Mouse (Mus musculus): ENCODE data around the gene Srgap3. TPM values are rescaled to one million over a fixed set of nuclear protein-coding genes. Genes with fewer than 3 reads are reported as not detected.
"Not testable (repeated sequence)": the region's sequence is repeated elsewhere in the genome, so short reads cannot be mapped to it uniquely, and the experiment has no call there.

Srgap3 gene
- total RNA-seq, 2 experiments from 2014 or later, result 0.88 to 4.0 TPM

DNA sequence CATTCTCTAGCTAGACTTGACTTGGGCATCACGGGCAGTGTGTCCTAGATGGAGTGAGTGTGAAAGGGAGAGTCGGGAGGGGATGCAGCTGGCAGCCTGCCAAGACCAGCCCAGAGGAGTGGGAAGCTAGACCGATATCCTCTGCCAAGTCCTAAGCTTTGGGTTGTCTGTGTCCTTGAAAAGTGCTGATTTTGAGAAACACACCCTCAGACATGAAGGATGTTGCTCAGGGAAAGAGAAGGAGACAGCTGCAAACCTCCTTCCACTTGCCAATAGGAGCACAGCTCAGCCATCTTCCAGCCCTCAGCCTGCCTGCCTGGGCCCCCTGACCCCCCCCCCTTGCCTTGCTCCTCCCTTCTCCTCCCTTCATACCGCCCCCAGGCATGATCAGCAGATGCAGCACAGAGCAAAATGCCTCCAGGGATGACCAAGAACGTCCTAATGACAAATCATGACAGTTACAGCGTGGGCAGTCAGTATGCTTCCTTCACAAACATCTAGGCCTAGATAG is 82.0 kb downstream of the Srgap3 start:
- ATAC-seq (replicated peaks; ENCODE audit: poor library complexity, severe bottlenecking), result no peak

DNA sequence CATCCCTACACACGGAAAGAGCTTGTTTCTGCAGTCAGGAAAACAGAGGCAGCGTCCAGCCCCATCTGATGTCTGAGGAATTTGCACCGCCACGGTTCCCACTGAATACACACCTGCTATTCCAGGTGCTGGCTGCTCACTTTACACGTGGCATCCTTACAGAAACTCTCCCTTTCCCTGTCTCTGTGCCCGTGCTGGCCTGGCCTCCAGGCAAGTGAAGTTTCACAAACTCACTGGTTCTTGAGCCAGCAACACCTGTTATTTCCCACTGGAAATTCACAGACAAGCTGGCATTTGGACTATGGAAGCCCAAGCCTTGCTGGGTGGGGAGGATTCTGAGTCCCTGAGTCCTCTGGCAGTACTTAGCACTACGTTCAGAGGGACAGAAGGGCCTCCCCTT is 84.6 kb downstream of the Srgap3 start:
- ATAC-seq (replicated peaks; ENCODE audit: poor library complexity, severe bottlenecking), result no peak

DNA sequence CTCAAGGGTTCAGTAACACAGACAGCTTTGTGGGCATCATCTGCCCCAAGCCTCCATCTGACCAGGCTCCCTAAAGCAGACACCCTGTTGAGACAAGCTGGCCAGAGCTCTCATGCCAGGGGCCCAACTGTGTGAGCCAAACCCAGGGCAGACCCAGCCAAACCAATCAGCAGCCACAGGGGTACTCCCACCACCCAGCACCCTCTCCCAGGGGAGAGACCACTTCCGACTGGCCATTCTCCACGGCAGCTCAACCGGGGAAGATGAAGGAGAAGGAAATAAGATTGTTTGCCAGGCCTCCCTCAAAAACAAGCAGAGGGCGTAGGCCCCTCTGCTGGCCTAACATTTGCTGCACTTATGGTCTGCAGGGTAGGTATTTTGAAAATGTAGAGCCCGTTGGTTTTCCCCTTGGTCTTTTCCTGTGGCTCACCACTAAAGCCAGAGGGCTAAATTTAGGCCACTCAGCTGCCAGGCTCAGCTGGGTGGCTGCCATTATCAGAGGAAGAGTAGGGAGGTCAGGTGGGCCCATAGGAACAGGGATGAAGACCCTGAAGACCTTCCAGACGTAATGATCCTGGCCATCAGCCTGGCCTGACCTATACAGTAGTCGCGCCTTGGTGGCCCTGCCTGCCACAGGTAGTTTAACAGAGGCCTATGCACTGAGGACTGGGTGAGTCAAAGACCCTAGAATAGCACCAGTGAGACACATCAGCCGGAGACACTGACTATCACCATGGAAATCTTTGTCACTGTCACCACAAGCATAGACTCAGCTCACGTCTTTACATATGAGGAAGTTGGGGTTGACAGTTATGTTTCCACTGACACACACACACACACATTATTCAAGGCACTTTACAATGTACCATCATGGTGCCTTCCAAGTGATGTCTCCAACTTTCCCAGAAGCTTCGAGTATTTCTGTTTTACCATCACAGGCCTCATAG is 85.4 kb downstream of the Srgap3 start:
- ATAC-seq (replicated peaks; ENCODE audit: poor library complexity, severe bottlenecking), result peak; percentile 91

DNA sequence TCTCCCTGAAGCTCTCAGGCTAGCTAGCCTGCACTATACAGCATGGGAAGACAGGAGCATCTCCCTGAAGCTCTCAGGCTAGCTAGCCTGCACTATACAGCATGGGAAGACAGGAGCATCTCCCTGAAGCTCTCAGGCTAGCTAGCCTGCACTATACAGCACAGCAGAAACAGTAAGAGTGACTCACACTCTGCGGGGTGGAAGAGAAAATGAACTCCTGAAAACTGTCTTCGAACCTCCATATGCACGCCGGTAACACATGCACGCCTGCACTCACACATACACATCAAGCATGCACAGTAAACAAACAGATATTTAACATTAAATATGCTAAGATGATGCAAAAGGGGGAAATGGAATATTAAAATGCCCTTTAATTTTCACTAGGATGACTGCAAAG is 86.8 kb downstream of the Srgap3 start:
- ATAC-seq (replicated peaks; ENCODE audit: poor library complexity, severe bottlenecking), result not testable (repeated sequence)

DNA sequence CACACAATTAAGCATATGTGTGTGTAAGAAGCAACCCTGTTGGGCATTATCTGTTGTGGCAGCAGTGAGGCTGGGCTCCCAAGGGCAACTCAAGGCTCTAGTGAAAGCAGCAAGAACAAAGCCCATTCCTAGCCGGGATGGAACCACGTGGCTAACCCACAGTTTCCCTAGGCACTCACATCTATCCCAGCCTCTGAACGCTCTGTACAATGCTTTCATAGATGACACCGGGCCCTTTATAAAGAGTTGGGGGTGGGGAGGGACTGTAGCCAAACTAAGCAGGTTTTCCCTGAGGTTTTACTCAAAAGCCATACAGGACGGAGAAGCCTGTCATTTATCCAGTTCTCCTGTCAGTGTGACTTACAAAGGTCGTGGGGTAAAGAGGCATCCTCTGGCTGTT is 90.0 kb downstream of the Srgap3 start:
- ATAC-seq (replicated peaks; ENCODE audit: poor library complexity, severe bottlenecking), result no peak

DNA sequence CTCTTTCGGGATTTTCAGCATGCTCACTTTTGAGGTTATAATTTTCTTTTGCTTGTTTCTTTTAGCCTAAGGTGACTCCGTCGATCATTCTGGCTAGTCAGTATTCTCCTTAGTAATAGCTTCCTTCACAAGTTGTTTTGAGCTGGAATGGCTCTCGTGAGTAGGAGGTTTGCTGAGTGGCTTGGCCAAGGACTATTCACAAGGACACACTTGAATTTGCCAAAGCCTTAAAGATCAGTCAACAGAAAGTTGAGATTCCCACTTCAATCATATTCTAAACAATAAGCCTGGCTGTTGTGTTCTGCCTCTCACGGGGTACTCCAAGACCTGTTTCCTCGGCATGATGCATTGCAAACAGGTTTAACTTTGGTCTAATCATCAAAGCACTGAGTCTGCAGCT is 91.9 kb downstream of the Srgap3 start:
- no peak for ATAC-seq (replicated peaks; ENCODE audit: poor library complexity, severe bottlenecking)

DNA sequence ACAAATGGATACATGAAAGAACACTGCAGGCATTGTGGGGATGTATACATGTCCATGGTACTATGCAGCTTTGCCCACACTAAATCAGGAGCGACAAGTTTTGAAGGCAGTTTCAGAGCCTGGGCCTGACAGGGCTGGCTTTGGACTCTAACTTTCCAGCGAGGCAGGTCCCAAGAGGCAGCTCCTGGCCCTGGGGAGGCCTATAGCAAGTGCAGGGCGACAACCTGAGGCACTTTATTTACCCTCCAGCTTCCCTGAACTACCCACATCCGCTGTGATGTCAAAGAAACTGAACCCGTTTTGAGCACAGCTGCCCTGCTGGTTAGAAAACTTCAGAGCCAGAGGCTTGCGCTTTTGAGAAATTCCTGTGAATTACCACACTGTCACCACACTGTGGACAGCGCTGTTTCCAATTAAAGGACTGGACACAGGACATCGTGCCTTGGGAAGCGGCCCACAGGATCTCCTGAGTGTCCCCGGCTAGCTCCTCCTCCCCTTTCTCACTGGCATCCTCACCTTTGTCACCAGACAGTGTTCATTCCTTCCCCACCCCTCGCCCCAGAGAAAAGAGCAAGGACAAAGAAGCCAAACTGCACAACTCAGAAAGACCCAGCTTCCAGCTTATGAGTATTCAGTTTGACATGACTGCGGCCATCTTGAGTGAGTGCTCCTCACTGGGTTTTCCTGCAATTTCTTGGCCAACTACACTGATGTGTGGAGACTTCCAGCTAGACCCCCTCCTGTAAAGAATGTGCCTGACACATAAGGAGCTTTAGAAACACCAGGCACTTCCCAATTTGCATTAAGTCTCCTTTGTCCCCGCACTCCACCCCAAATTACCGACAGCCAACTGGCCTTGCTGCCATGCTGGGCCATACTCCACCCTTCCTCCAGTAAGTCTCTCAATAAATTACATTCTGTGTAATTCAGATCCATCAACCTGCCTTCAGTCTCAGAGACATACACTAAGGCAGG is 94.5 kb downstream of the Srgap3 start:
- peak; percentile 14; the same call in 1 of the 2 replicates for ATAC-seq (replicated peaks; ENCODE audit: poor library complexity, severe bottlenecking)

DNA sequence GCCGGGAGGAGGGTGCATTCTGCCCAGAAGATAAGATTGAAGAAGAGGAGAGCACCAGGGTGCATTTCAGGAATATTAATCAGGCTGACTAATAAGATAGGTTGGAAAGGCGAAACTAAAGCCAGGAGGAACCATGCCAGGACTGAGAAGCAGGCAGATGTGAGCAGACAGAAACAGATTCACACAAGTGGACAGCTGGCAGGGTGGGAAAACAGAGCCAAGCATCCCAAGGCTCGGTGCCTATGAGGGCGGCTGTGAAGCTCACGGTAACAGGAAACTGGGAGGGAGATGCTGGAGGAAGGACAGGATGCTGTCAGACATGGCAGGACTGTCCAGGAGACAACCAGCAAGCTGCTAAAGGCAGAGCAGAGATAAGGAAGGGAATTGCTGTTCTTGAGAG is 96.3 kb downstream of the Srgap3 start:
- no peak for ATAC-seq (replicated peaks; ENCODE audit: poor library complexity, severe bottlenecking)

DNA sequence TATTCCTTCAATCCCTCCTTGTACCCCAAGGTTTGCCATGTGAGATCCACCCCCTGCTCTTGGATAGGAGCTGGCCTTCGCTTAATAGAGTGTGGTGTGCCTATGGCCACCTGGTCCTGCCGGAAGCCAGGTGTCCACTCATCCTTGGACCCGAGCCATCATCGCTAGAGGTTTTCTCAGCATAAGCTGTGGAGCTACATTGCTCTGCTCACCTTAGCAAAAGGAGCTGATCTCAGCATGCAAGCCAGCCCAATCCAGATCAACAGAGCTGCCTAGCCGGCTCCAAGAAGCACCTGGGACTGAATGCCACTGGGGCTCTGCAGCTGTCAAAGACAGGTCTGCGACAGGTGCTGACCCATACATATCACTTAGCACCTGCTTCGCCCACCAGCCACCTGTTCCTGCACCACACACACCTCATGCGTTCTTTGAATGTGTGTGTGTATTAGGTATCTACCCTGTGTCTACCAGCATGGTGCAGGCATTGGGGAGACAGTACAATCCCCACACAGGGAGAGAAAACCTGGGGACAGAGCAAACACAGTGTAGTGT is 98.4 kb downstream of the Srgap3 start:
- ATAC-seq (replicated peaks; ENCODE audit: poor library complexity, severe bottlenecking), result no peak

DNA sequence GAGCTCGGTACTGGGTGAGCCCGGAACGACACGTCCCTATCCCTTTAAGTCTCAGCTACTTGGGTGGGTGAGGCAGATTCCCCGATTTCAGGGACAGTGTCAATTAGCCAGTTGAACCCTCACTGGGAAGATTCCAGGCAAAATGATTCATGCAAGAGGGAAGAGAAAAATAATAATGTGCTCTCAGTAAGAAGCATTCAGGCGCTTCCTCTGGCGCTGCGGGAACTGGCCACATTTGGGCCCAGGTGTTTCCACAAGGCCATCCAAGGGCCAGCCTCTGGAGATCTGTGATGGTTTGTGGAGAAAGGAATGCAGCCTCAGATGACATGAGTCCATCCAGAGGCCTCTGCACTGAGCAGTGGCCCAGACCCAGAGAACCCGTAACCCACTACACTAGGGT is 100.2 kb downstream of the Srgap3 start:
- ATAC-seq (replicated peaks; ENCODE audit: poor library complexity, severe bottlenecking), result no peak

DNA sequence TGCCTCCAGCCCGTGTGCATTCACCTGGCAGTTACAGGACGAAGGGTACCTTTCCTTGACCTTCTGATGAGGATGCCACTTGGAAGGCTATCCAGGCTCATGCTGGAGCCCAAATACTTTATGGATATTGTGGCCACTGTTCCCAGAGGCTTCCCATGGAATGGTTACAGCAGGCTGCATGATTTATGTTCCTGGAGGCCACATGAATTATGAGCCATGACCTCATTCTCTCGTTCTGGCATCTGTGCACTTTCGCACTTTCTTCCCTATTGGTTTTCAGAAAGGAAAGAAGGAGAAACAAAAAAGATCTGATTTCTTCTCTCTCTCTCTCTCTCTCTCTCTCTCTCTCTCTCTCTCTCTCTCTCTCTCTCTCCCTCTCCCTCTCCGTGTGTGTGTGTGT is 104.6 kb downstream of the Srgap3 start:
- no peak for ATAC-seq (replicated peaks; ENCODE audit: poor library complexity, severe bottlenecking)

DNA sequence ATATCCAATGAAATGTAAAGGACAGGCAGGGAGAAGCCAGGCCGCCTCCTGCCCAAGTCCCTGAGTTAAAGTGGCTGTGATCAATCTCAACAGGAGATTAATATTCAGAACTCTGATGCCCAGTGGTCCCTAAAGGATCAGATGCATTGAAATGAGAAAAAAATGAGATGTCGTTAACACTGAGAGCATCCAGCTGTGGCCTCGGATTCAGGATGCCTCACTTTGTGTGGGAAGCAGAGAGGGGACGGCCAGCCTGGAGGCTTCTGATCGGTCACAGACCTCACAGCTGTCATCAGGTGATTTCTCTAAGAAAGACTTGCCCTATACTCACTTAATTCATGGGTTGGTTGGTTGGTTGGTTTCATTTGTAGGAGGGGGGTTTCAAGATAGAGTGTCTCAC is 106.7 kb downstream of the Srgap3 start:
- no peak for ATAC-seq (replicated peaks; ENCODE audit: poor library complexity, severe bottlenecking)

DNA sequence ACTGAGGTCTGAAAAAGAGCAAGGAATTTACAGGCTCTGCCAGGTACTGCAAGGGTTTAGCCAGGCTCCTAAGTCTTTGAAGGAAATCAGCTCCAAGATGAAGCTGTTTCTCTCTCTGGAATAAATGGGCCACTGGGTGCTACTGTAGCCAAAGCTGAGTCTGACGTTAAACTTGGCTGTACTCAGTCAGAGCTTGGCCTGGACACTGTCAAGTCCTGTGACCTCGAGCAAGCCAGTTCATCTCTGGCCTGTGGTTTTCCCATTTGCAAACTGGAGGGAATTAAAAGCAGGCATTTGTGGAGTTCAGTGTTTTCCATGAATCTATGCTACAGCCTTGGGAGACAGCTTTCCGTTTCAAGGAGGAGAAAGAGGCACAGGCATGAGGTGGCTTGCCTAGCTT is 107.7 kb downstream of the Srgap3 start:
- no peak for ATAC-seq (replicated peaks; ENCODE audit: poor library complexity, severe bottlenecking)

DNA sequence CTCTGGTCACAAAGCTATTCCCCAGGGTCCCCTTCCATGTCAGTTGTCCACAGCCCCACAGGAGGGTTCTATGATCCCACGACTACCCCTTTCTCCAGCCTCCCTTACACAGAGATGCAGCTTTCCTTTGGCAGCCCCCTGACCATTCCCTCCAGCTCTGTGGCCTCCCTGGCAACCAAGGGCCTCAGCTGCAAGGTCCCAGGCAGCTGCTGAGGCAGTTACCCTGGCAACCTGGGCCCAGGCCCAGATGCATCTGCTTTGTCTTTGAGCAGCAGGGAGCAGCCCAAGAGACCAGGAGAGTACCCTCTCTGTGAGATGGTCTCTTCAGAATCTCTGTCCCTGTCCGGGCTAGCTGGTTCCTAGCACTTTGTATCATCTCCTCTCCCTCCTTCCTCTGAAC is 108.2 kb downstream of the Srgap3 start:
- ATAC-seq (replicated peaks; ENCODE audit: poor library complexity, severe bottlenecking), result no peak

DNA sequence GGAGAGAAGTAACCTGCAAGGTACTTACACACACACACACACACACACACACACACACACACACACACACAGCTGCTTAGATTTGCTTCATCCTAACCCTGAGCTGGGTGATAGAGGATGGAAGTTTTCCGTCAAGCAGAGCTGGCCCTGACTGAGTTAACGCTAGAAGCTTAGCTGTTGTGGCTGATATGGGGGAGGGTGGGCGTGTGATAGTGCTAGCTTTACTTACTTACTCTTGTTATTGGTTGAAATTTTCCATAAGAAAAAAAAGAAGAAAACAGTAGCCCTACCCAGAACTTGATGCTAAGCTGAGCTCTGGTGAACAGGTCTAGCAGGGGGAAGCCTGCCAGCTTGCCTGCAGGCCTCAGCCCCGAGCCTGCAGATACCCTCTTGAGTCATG is 110.4 kb downstream of the Srgap3 start:
- ATAC-seq (replicated peaks; ENCODE audit: poor library complexity, severe bottlenecking), result no peak

DNA sequence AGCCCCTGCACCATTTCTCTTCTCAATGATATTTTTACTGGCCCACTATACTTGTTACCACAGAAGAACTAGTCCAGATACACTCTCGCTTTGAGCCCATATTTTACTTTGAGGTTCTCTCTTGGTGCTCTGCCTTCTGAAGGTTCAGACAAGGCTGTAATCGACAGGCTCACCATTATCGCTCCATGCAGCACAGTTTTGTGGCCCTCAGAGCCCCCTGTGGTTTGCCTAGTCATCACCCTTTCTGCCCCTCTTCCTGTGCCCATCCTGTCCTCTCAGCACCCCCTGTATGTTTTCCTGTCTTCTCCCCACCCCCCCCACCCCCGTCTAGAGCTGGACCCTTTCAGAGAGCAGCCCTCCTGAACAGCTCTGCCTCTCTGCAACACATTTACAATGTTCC is 111.7 kb downstream of the Srgap3 start:
- no peak for ATAC-seq (replicated peaks; ENCODE audit: poor library complexity, severe bottlenecking)

DNA sequence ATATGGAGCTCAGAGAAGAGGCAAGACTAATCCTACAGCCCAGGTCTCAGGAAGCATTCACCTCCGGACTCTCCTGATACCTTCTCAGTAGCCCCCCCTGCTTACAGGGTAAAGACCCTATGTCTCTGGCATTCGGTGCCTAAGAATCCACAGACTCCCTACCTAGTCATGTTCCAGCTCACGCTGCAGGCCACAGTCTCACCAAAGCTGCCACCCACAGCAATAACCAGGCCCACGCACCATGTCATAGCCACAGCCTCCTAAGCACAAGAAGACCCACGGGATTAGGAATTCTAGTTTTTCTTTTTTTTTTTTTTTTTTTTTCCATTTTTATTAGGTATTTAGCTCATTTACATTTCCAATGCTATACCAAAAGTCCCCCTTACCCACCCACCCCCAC is 112.6 kb downstream of the Srgap3 start:
- no peak for ATAC-seq (replicated peaks; ENCODE audit: poor library complexity, severe bottlenecking)

DNA sequence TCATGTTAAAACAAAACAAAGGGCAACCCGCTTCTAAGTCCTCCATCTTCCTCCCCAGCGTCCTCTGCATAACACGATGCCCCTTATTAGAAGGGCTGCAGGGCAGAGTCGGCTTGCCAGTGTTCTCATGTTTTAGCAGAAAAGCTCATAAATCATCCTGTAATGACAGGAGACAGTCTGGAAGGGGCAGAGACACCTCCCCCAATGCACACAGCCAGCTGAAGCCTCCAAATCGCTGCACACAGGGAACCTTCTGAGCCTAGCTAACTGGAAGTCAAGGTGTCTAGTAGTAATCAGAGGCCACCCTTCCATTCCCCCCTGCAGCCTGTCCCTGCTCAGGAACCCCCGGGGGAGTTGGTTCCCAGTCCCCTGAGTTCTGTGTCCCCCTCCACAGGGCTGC is 113.3 kb downstream of the Srgap3 start:
- ATAC-seq (replicated peaks; ENCODE audit: poor library complexity, severe bottlenecking), result no peak

DNA sequence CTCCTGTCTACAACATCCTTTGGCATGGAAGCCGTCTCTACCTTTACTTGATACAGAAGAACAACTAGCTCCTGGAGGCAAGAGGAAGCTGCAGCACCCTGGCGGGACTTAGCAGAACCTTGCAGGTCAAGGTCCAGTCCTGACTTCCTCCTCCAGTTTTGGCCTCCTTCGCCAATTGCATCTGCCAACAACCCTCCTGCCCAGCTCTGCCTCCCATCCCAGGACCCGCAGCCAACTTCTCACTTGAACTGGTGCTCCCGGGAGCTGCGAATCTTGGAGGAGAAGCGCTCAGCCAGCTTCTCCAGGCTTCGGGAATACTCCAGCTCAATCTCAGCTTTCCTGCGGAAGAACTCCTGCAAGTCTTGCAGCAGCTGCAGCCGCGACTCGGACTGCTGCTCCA is 117.9 kb downstream of the Srgap3 start:
- no peak for ATAC-seq (replicated peaks; ENCODE audit: poor library complexity, severe bottlenecking)

DNA sequence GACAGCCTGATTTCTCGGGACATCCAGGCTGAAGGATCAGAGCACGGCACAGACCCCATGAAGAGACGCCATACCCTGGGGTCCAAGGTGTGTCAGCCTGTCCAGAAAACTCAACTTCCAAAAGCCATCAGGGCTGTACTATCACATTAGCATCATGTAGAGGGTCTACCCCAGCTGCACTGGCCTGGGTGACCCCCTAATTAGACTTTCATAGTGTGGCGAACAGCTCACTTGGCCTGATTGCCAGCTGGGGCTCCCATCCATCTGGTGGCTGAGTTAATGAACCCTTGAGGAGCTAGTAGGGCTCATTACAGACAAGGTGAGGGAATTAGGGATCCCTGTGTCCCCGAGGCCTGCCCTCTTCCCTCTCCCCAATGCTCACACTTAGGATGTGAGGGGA is 118.6 kb downstream of the Srgap3 start:
- no peak for ATAC-seq (replicated peaks; ENCODE audit: poor library complexity, severe bottlenecking)

DNA sequence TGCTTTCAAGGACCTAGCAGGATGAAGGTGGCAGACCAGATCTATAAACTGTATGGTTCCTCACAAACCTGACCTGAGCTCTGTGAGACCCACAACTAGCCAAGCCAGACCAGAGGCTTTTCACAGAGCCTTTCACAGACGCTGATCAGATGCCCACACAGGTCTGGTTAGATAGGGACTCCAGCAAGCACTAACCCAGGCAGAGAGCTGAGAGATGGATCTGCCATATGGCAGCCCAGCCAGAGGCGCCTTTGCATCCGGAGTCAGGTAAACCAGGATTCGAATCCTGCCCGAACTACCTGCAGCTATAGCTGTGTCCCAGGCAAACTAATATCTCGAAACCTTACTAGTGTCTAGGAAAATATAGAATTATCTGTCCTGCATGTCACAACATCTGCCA is 121.4 kb downstream of the Srgap3 start:
- no peak for ATAC-seq (replicated peaks; ENCODE audit: poor library complexity, severe bottlenecking)

All from granulocyte monocyte progenitor cell, adult 5-6 weeks (primary cell).